Mouse (Mus musculus) limb, embryonic 12.5 days (tissue): ENCODE measurements around the gene Cdc42ep4. TPM values are rescaled to one million over a fixed set of nuclear protein-coding genes. Genes with fewer than 3 reads are reported as not detected.

Experiments
- ATAC-seq: fragments of 200-750 bp; cut with Nextera tagmentation; 2 replicates; pipeline ENCODE4 v1.8.0; 2017; ENCODE audit warnings: low read depth, moderate TSS enrichment; ENCODE audit not compliant: insufficient number of reproducible peaks, insufficient read depth, low FRiP score, low TSS enrichment
- H3K27ac ChIP-seq: fragments of 300-500 bp; sonication (generic); 2 replicates; pipeline ENCODE4 v1.5.1; 2016; ENCODE audit warnings: mild to moderate bottlenecking, moderate library complexity
- H3K27me3 ChIP-seq: fragments of 300-500 bp; sonication (generic); 2 replicates; pipeline ENCODE4 v1.6.1; 2016; ENCODE audit warnings: mild to moderate bottlenecking, moderate library complexity
- H3K36me3 ChIP-seq: fragments of 300-500 bp; sonication (generic); 2 replicates; pipeline ENCODE4 v1.6.1; 2016; ENCODE audit warnings: mild to moderate bottlenecking, moderate library complexity
- H3K4me1 ChIP-seq: fragments of 300-500 bp; sonication (generic); replicated peaks from 2 replicates; pipeline ENCODE4 v1.6.1; 2016
- H3K4me2 ChIP-seq: fragments of 300-500 bp; sonication (generic); 2 replicates; pipeline ENCODE4 v1.6.1; 2016; ENCODE audit warnings: mild to moderate bottlenecking, moderate library complexity
- H3K4me3 ChIP-seq: fragments of 300-500 bp; sonication (generic); replicated peaks from 2 replicates; pipeline ENCODE4 v1.5.1; 2016; ENCODE audit warnings: mild to moderate bottlenecking
- H3K9ac ChIP-seq: fragments of 300-500 bp; sonication (generic); replicated peaks from 2 replicates; pipeline ENCODE4 v1.6.1; 2016; ENCODE audit warnings: mild to moderate bottlenecking, moderate library complexity
- H3K9me3 ChIP-seq: fragments of 300-500 bp; sonication (generic); 2 replicates; pipeline ENCODE4 v1.6.1; 2016; ENCODE audit warnings: mild to moderate bottlenecking, moderate library complexity
- WGBS: fragments of 180-500 bp; shearing (Covaris S2); methylation state at CpG from one replicate; pipeline ENCODE4 v1.1.7; 2016; 5-methylcytosine and 5-hydroxymethylcytosine counted together
- polyA plus RNA-seq: library from polyadenylated mRNA; unstranded; fragments of >200 nt; fragmentation: Nextera tagmentation; extraction: Ambion mirVana; gene quantifications from 2 replicates; pipeline ENCODE4 v1.2.1, GENCODE M21; 2016

Cdc42ep4 gene
- polyA plus RNA-seq, 1 experiment from 2014 or later, result 119 TPM

- H3K9me3 ChIP-seq, result 0 out of 2 replicates have a peak, but pooled peaks cover 5% of the 10 kb centered on the region
- no peaks in the 10 kb centered on the region for H3K4me1 ChIP-seq
- ATAC-seq, result no peak
- no peaks in the 10 kb centered on the region for H3K27me3 ChIP-seq
- H3K36me3 ChIP-seq, result peaks cover 76% of the 10 kb centered on the region
- 83% methylated on average over 5 of the region's 5 CpGs for WGBS
- H3K4me2 ChIP-seq, result no peak overlapping the region
- no peak overlapping the region for H3K4me3 ChIP-seq
- H3K9ac ChIP-seq, result no peak overlapping the region
- H3K27ac ChIP-seq, result no peak overlapping the region
Observed at GRCm38 (mm10) chr11:113697571-113697970, 54.1 kb downstream of the Cdc42ep4 start.

- Histone ChIP-seq H3K36me3 (peaks cover 94% of the 10 kb centered on the region), H3K9me3 (0 out of 2 replicates have a peak, but pooled peaks cover 5% of the 10 kb centered on the region), H3K4me3 (no peak overlapping the region), H3K27ac (no peak overlapping the region), H3K27me3 (no peaks in the 10 kb centered on the region), H3K9ac (no peak overlapping the region), H3K4me2 (no peak overlapping the region), H3K4me1 (0 out of 2 replicates have a peak, but pooled peaks cover 3% of the 10 kb centered on the region)
- no peak for ATAC-seq
- 69% methylated on average over 3 of the region's 3 CpGs for WGBS
Observed at GRCm38 (mm10) chr11:113691851-113692250, 59.8 kb downstream of the Cdc42ep4 start.

DNA sequence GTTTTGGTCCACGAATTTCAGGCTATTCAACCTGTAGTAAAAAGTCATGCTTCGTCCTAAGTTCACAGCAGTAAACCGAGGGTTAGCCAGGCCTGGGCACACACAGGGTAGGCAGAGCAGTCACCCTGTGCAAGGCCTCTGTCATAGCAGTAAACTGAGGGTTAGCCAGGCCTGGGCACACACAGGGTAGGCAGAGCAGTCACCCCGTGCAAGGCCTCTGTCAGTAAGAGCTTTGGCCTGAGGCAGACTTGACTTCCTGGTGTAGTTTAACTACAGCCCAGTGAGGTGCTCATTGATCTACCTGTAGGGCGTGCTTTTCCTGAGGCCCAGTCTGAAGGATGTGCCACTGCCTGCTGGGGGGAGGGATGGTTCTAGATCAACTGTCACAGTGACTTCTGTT is 60.4 kb downstream of the Cdc42ep4 start:
- no peak overlapping the region for H3K27ac ChIP-seq
- 0 out of 2 replicates have a peak, but pooled peaks cover 5% of the 10 kb centered on the region for H3K9me3 ChIP-seq
- peaks cover 88% of the 10 kb centered on the region for H3K36me3 ChIP-seq
- no peaks in the 10 kb centered on the region for H3K27me3 ChIP-seq
- no peak overlapping the region for H3K4me3 ChIP-seq
- H3K9ac ChIP-seq, result no peak overlapping the region; the same call in 1 of the 2 replicates
- 82% methylated on average over 5 of the region's 5 CpGs for WGBS
- no peak for ATAC-seq
- H3K4me2 ChIP-seq, result no peak overlapping the region
- H3K4me1 ChIP-seq, result 0 out of 2 replicates have a peak, but pooled peaks cover 9% of the 10 kb centered on the region

DNA sequence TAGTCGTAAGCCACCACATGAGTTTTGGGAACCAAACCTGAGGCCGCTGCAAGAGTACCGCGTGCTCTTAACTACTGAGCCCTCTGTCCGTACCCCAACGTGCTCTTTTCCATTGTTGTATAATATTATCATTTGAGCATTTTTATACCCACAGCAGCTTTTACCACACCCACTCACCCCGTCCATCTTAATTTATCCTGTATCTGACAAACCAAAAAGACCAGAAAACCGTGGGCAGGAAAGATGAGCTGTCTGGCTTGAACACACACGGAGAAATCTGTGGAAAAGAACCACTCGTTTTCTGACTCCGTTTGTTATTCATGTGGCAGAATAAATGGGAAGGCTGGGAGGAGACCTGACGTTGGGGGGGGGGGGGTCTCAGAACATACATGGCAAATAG is 61.2 kb downstream of the Cdc42ep4 start:
- no peak for ATAC-seq
- peaks cover 80% of the 10 kb centered on the region for H3K36me3 ChIP-seq

GRCm38 (mm10) chr11:113687031-113687430 is 64.7 kb downstream of the Cdc42ep4 start:
- no peak overlapping the region for H3K9ac ChIP-seq
- no peak overlapping the region for H3K27ac ChIP-seq
- H3K4me1 ChIP-seq, result peaks cover 30% of the 10 kb centered on the region
- peaks cover 45% of the 10 kb centered on the region for H3K36me3 ChIP-seq
- 69% methylated on average over 2 of the region's 2 CpGs for WGBS
- no peak overlapping the region for H3K4me3 ChIP-seq
- H3K4me2 ChIP-seq, result no peak overlapping the region
- no peaks in the 10 kb centered on the region for H3K9me3 ChIP-seq
- H3K27me3 ChIP-seq, result no peaks in the 10 kb centered on the region
- no peak for ATAC-seq

More for the DNA sequence above, 61.2 kb downstream of the Cdc42ep4 start:
- Histone ChIP-seq H3K4me2 (no peak overlapping the region), H3K27ac (no peak overlapping the region), H3K9ac (no peak overlapping the region), H3K27me3 (no peaks in the 10 kb centered on the region), H3K9me3 (0 out of 2 replicates have a peak, but pooled peaks cover 2% of the 10 kb centered on the region), H3K4me3 (no peak overlapping the region), H3K4me1 (peaks cover 13% of the 10 kb centered on the region)
- 90% methylated on average over 12 of the region's 12 CpGs for WGBS

DNA sequence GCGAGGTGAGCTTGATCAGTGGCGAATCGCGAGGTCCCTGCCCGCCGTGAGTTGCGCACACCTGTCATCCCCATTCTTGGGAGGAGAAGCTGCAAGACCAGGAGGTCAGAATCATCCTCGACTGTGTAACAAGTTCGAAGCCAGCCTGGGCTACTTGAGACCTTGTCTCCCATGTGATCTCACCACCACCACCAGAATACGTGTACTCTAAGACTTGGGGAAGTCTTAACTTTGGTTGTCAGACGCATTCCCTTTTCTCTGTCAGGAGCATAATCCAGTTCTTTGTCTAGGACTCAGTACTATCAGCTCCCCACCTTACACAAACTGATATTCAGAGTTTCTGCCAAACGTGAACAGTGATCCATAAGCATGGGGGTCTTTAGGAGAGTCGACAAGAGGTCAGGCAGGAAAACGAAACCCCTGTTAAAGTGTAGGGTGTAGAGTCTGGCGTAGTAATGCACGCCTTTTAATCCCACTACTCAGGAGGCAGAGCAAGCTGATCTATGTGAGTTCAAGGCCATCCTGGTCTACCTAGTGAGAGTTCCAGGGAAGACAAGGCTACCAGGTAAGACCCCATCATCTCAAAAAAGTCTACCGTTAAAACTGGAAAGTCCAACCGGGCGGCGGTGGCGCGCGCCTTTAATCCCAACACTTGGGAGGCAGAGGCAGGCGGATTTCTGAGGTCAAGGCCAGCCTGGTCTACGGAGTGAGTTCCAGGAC is 66.8 kb downstream of the Cdc42ep4 start:
- H3K9ac ChIP-seq, result peak overlapping the region; percentile 90
- H3K27me3 ChIP-seq, result no peaks in the 10 kb centered on the region
- peak overlapping the region; percentile 87 for H3K4me2 ChIP-seq
- no peaks in the 10 kb centered on the region for H3K9me3 ChIP-seq
- peaks cover 39% of the 10 kb centered on the region for H3K4me1 ChIP-seq
- ATAC-seq, result no peak
- peak overlapping the region; percentile 96 for H3K4me3 ChIP-seq
- H3K27ac ChIP-seq, result peak overlapping the region; percentile 97
- 42% methylated on average over 25 of the region's 25 CpGs for WGBS
- H3K36me3 ChIP-seq, result peaks cover 24% of the 10 kb centered on the region

- Histone ChIP-seq H3K36me3 (peaks cover 16% of the 10 kb centered on the region), H3K9me3 (no peaks in the 10 kb centered on the region), H3K27me3 (no peaks in the 10 kb centered on the region), H3K4me2 (peak within 1 kb of the TSS; percentile 87), H3K9ac (peak within 1 kb of the TSS; percentile 90), H3K4me1 (peaks cover 39% of the 10 kb centered on the region), H3K27ac (peak within 1 kb of the TSS; percentile 97), H3K4me3 (peak within 1 kb of the TSS; percentile 96)
- WGBS, result under 1% methylated on average over 73 of the region's 73 CpGs
- peak; percentile 88 for ATAC-seq
Observed at GRCm38 (mm10) chr11:113683957-113684706, 67.5 kb downstream of the Cdc42ep4 start, which contains the start of the genes Fam104a and D11Wsu47e. TSS of gene Fam104a (minus strand) at chr11:113684155. TSS of gene D11Wsu47e (plus strand) at chr11:113684412.

GRCm38 (mm10) chr11:113683627-113683956 is 68.1 kb downstream of the Cdc42ep4 start:
- Histone ChIP-seq H3K9ac (peak overlapping the region; percentile 90), H3K27me3 (no peaks in the 10 kb centered on the region), H3K9me3 (no peaks in the 10 kb centered on the region), H3K27ac (peak overlapping the region; percentile 97), H3K4me3 (peak overlapping the region; percentile 96), H3K4me1 (peaks cover 39% of the 10 kb centered on the region), H3K4me2 (peak overlapping the region; percentile 87), H3K36me3 (peaks cover 11% of the 10 kb centered on the region)
- under 1% methylated on average over 38 of the region's 38 CpGs for WGBS
- peak; percentile 77; the same call in 1 of the 2 replicates for ATAC-seq

GRCm38 (mm10) chr11:113682897-113683626 is 68.6 kb downstream of the Cdc42ep4 start:
- H3K36me3 ChIP-seq, result peaks cover 6% of the 10 kb centered on the region
- H3K9ac ChIP-seq, result peak overlapping the region; percentile 90
- no peaks in the 10 kb centered on the region for H3K27me3 ChIP-seq
- H3K27ac ChIP-seq, result peak overlapping the region; percentile 97
- H3K4me1 ChIP-seq, result peaks cover 43% of the 10 kb centered on the region
- WGBS, result 4% methylated on average over 38 of the region's 38 CpGs
- H3K4me3 ChIP-seq, result peak overlapping the region; percentile 96
- H3K4me2 ChIP-seq, result peak overlapping the region; percentile 87
- peak; percentile 34; the same call in 1 of the 2 replicates for ATAC-seq
- no peaks in the 10 kb centered on the region for H3K9me3 ChIP-seq

- Histone ChIP-seq H3K9me3 (no peaks in the 10 kb centered on the region), H3K4me3 (peak overlapping the region; percentile 96; the same call in 1 of the 2 replicates), H3K27me3 (no peaks in the 10 kb centered on the region), H3K4me1 (peaks cover 49% of the 10 kb centered on the region), H3K4me2 (peak overlapping the region; percentile 87), H3K36me3 (peaks cover 7% of the 10 kb centered on the region; the same call in 1 of the 2 replicates), H3K9ac (no peak overlapping the region), H3K27ac (no peak overlapping the region)
- no peak for ATAC-seq
Observed at GRCm38 (mm10) chr11:113681979-113682378, 69.7 kb downstream of the Cdc42ep4 start.
